Mouse (Mus musculus) midbrain, embryonic 12.5 days (tissue): ENCODE data around the gene Kpnb1. TPM values are rescaled to one million over a fixed set of nuclear protein-coding genes. Genes with fewer than 3 reads are reported as not detected.

Experiments used
- ATAC-seq: fragments of 200-750 bp; cut with Nextera tagmentation; 2 replicates; pipeline ENCODE4 v1.8.0; 2017; ENCODE audit warnings: low read depth, moderate TSS enrichment, moderate library complexity; ENCODE audit not compliant: low FRiP score
- H3K27ac ChIP-seq: fragments of 300-500 bp; sonication (generic); replicated peaks from 2 replicates; pipeline ENCODE4 v1.5.1; 2016; ENCODE audit warnings: mild to moderate bottlenecking
- H3K27me3 ChIP-seq: fragments of 300-500 bp; sonication (generic); 2 replicates; pipeline ENCODE4 v1.6.1; 2016; ENCODE audit warnings: mild to moderate bottlenecking
- H3K36me3 ChIP-seq: fragments of 300-500 bp; sonication (generic); 2 replicates; pipeline ENCODE4 v1.6.1; 2016
- H3K4me1 ChIP-seq: fragments of 300-500 bp; sonication (generic); 2 replicates; pipeline ENCODE4 v1.6.1; 2016
- H3K4me2 ChIP-seq: fragments of 300-500 bp; sonication (generic); replicated peaks from 2 replicates; pipeline ENCODE4 v1.6.1; 2016; ENCODE audit warnings: mild to moderate bottlenecking, moderate library complexity
- H3K4me3 ChIP-seq: fragments of 300-500 bp; sonication (generic); 2 replicates; pipeline ENCODE4 v1.5.1; 2016; ENCODE audit warnings: mild to moderate bottlenecking
- H3K9ac ChIP-seq: fragments of 300-500 bp; sonication (generic); replicated peaks from 2 replicates; pipeline ENCODE4 v1.6.1; 2016; ENCODE audit warnings: mild to moderate bottlenecking, moderate library complexity
- H3K9me3 ChIP-seq: fragments of 300-500 bp; sonication (generic); 2 replicates; pipeline ENCODE4 v1.6.1; 2016; ENCODE audit warnings: mild to moderate bottlenecking
- WGBS: fragments of 180-500 bp; shearing (Covaris S2); methylation state at CpG from one replicate; pipeline ENCODE4 v1.1.7; 2016; 5-methylcytosine and 5-hydroxymethylcytosine counted together
- polyA plus RNA-seq: library from polyadenylated mRNA; unstranded; fragments of >200 nt; fragmentation: Nextera tagmentation; extraction: Ambion mirVana; gene quantifications from 2 replicates; pipeline ENCODE4 v1.2.1, GENCODE M21; 2016

Kpnb1 gene
- 68.2 and 68.6 TPM in 2 replicates for polyA plus RNA-seq

- Histone ChIP-seq H3K4me2 (peak within 1 kb of the TSS; percentile 84), H3K9ac (peak within 1 kb of the TSS; percentile 91), H3K9me3 (no peaks in the 10 kb centered on the region), H3K27me3 (no peaks in the 10 kb centered on the region), H3K36me3 (peaks cover 30% of the 10 kb centered on the region), H3K4me3 (peak within 1 kb of the TSS; percentile 84), H3K4me1 (peaks cover 41% of the 10 kb centered on the region), H3K27ac (peak within 1 kb of the TSS; percentile 98)
- peak; percentile 98 for ATAC-seq
- under 1% methylated on average over 85 of the region's 101 CpGs for WGBS
These were observed at the start of gene Kpnb1 for GRCm38 (mm10) chr11:97187764-97188642. Kpnb1 (minus strand) TSS chr11:97187881.

DNA sequence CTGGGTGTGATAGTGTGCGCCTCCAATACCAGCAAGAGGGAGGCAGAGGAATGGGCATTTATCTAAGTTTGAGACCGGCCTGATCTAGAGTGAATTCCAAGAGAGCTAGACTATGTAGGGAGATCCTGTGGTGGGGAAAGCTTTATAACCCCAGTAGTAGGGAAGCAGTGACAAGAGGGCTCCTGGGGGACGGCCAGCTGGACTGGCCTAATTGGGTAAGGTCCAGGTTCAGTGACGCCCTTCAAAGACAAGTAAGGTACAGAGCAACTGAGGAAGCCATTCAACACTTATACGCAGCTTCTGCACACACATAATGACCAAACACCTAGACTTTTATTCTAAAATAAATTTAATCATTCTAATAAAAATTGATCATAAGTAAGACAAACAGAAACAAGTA, 44.8 kb upstream of the Kpnb1 start:
- WGBS, result 92% methylated on average over 5 of the region's 5 CpGs
- Histone ChIP-seq H3K9ac (no peak overlapping the region), H3K36me3 (peaks cover 73% of the 10 kb centered on the region), H3K27ac (no peak overlapping the region), H3K4me3 (no peak overlapping the region), H3K27me3 (no peaks in the 10 kb centered on the region), H3K9me3 (no peaks in the 10 kb centered on the region), H3K4me2 (no peak overlapping the region), H3K4me1 (no peaks in the 10 kb centered on the region)
- no peak for ATAC-seq

- H3K4me3 ChIP-seq, result no peak overlapping the region
- H3K27me3 ChIP-seq, result no peaks in the 10 kb centered on the region
- no peak for ATAC-seq
- H3K27ac ChIP-seq, result no peak overlapping the region
- H3K9ac ChIP-seq, result no peak overlapping the region
- H3K36me3 ChIP-seq, result peaks cover 80% of the 10 kb centered on the region
- WGBS, result 92% methylated on average over 2 of the region's 2 CpGs
- H3K4me2 ChIP-seq, result no peak overlapping the region
- H3K4me1 ChIP-seq, result no peaks in the 10 kb centered on the region
- H3K9me3 ChIP-seq, result no peaks in the 10 kb centered on the region
These were observed 41.7 kb upstream of the Kpnb1 start for GRCm38 (mm10) chr11:97229396-97229795.

- no peak overlapping the region for H3K9ac ChIP-seq
- H3K27me3 ChIP-seq, result no peaks in the 10 kb centered on the region
- WGBS, result 92% methylated on average over 7 of the region's 7 CpGs
- no peak for ATAC-seq
- H3K4me2 ChIP-seq, result no peak overlapping the region
- H3K9me3 ChIP-seq, result no peaks in the 10 kb centered on the region
- no peak overlapping the region for H3K4me3 ChIP-seq
- peaks cover 77% of the 10 kb centered on the region for H3K36me3 ChIP-seq
- no peak overlapping the region for H3K27ac ChIP-seq
- no peaks in the 10 kb centered on the region for H3K4me1 ChIP-seq
These were observed 41.3 kb upstream of the Kpnb1 start for GRCm38 (mm10) chr11:97228985-97229384.

DNA sequence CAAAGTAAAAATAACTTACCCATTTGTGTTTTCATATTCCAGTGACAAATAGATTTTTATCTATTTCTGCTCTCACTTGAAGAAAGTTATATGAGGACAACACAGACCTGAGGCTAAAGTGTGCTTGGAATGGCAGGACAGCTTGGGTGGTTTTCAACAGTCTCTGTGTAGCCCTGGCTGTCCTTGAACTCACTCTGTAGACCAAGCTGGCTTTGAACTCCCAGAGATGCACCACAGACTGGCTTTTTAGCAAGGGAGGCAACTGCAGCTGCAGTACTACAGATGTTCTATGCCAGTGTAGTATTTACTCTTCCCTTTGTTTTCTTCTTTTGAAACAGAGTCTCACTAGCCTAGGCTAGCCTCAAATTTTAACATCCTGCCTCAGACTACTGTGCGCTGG, 38.5 kb upstream of the Kpnb1 start:
- H3K4me3 ChIP-seq, result no peak overlapping the region
- H3K4me1 ChIP-seq, result no peaks in the 10 kb centered on the region; the same call in 1 of the 2 replicates
- WGBS, result 100% methylated on average over 1 of the region's 1 CpGs
- H3K4me2 ChIP-seq, result no peak overlapping the region
- H3K9ac ChIP-seq, result no peak overlapping the region
- H3K27ac ChIP-seq, result no peak overlapping the region
- no peaks in the 10 kb centered on the region for H3K9me3 ChIP-seq
- no peak for ATAC-seq
- peaks cover 80% of the 10 kb centered on the region for H3K36me3 ChIP-seq
- H3K27me3 ChIP-seq, result no peaks in the 10 kb centered on the region

GRCm38 (mm10) chr11:97223485-97223884, 35.8 kb upstream of the Kpnb1 start:
- no peak overlapping the region for H3K27ac ChIP-seq
- no peak overlapping the region for H3K9ac ChIP-seq
- 52% methylated on average over 3 of the region's 3 CpGs for WGBS
- H3K4me2 ChIP-seq, result no peak overlapping the region
- H3K27me3 ChIP-seq, result no peaks in the 10 kb centered on the region
- H3K4me1 ChIP-seq, result no peaks in the 10 kb centered on the region; the same call in 1 of the 2 replicates
- ATAC-seq, result no peak
- peaks cover 83% of the 10 kb centered on the region for H3K36me3 ChIP-seq
- no peak overlapping the region for H3K4me3 ChIP-seq
- no peaks in the 10 kb centered on the region for H3K9me3 ChIP-seq

DNA sequence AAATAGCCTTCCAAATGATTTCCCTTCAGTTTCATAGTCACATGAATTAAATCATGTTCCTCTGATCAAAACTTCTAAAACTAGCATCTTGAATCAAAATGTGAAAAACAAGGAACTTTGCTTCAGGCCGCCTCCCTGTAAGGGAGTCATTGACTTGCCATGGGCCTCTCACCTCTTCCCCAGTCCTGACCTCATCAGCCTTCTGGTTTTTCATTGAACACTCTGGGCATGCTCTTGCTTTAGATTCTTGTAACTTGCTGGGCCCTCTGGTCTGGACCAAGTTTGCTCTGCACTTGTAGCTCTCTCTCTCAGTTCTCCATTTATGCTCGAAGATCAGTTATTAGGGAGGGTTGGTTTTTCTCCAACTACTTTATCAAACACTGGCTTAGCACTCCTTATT, 33.9 kb upstream of the Kpnb1 start:
- Histone ChIP-seq H3K27me3 (no peaks in the 10 kb centered on the region), H3K4me1 (no peaks in the 10 kb centered on the region; the same call in 1 of the 2 replicates), H3K4me3 (no peak overlapping the region), H3K36me3 (peaks cover 83% of the 10 kb centered on the region), H3K27ac (no peak overlapping the region), H3K9me3 (no peaks in the 10 kb centered on the region), H3K4me2 (no peak overlapping the region), H3K9ac (no peak overlapping the region)
- no peak for ATAC-seq
- WGBS, result 96% methylated on average over 2 of the region's 2 CpGs

GRCm38 (mm10) chr11:97220211-97220610, 32.5 kb upstream of the Kpnb1 start:
- Histone ChIP-seq H3K4me2 (no peak overlapping the region), H3K36me3 (peaks cover 88% of the 10 kb centered on the region), H3K4me1 (no peaks in the 10 kb centered on the region; the same call in 1 of the 2 replicates), H3K4me3 (no peak overlapping the region), H3K9ac (no peak overlapping the region), H3K27me3 (no peaks in the 10 kb centered on the region), H3K9me3 (no peaks in the 10 kb centered on the region), H3K27ac (no peak overlapping the region)
- no peak for ATAC-seq
- 89% methylated on average over 3 of the region's 3 CpGs for WGBS

DNA sequence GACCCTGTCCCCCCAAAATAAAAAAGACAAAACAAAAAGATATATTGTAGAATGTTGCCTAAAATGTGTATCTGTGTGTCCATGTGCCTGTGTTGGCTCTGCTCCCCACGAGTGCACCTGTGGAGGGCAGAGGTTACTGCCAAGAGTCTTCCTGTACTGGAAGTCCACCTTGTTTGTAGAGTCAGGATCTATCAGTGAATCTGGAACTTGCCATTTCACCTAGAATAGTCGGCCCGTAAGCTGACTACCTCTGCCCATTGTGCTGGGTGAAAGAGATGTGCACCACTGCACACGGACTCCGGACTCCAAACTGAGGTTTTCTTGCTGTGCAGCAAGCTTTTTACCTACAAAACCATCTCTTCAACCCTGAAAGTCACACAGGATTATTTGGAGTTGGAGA, 26.7 kb upstream of the Kpnb1 start:
- Histone ChIP-seq H3K9me3 (no peaks in the 10 kb centered on the region), H3K4me1 (no peaks in the 10 kb centered on the region), H3K27ac (no peak overlapping the region), H3K27me3 (no peaks in the 10 kb centered on the region), H3K36me3 (peaks cover 93% of the 10 kb centered on the region), H3K4me2 (no peak overlapping the region), H3K9ac (no peak overlapping the region), H3K4me3 (no peak overlapping the region)
- ATAC-seq, result no peak
- WGBS, result 95% methylated on average over 5 of the region's 5 CpGs

DNA sequence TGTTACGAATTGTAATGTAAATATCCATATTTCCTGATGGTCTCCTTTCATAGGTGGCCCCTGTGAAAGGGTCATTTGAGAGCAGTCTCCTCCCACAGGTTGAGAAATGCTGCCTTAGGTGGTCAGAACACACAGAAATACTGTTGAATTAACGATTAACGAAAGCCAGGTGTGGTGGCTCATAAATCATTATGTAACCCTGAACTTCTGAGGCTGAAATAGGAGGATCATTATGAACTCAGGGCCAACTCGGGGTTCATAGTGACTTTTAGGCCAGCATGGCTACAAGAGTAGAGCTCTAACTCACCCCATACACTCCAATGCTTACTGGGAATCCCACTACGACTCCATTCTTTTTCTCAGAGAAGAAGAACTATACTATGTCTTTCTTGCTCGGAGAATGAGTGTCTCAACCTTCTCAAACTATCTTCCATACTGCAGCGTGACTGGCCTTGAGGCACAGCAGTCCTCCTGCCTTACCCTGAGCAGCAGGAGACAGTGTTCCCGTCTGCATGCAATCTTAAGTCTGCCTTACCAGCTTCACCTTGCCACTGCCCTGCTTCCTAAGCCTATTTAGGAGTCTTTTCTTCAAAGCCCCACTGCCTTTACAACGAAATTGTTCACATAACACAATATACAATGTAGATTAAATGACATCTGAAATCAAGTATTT, 23.2 kb upstream of the Kpnb1 start:
- no peak overlapping the region for H3K27ac ChIP-seq
- no peak overlapping the region for H3K4me2 ChIP-seq
- H3K4me1 ChIP-seq, result no peaks in the 10 kb centered on the region
- no peak for ATAC-seq
- H3K27me3 ChIP-seq, result no peaks in the 10 kb centered on the region
- no peak overlapping the region for H3K9ac ChIP-seq
- H3K9me3 ChIP-seq, result no peaks in the 10 kb centered on the region
- 90% methylated on average over 9 of the region's 9 CpGs for WGBS
- H3K36me3 ChIP-seq, result peaks cover 81% of the 10 kb centered on the region
- H3K4me3 ChIP-seq, result no peak overlapping the region

- no peak for ATAC-seq
- H3K27ac ChIP-seq, result no peak overlapping the region
These were observed 19.3 kb upstream of the Kpnb1 start for GRCm38 (mm10) chr11:97207011-97207422.

DNA sequence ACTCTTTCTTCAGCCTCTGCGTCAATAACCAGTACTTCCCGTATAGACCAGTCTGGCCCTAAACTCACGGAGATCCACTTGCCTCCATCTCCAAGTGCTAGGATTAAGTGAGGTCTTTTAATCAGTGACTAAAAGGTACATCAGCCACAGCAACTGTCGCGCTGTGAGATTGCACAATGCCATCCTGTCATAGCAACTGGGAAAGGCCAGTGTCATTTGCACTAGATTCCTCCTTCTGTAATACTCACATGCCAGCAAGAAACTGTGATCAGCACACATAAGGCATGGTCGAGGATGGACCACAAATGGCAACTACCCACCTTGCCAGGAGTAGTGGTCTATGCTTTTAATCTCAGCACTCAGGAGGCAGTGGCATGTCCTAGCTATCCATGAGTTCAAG, 11.8 kb upstream of the Kpnb1 start:
- no peak for ATAC-seq

More at GRCm38 (mm10) chr11:97207011-97207422, 19.3 kb upstream of the Kpnb1 start:
- no peaks in the 10 kb centered on the region for H3K4me1 ChIP-seq
- H3K4me3 ChIP-seq, result no peak overlapping the region
- no peak overlapping the region for H3K9ac ChIP-seq
- no peaks in the 10 kb centered on the region for H3K9me3 ChIP-seq
- no peak overlapping the region for H3K4me2 ChIP-seq
- no peaks in the 10 kb centered on the region for H3K27me3 ChIP-seq
- peaks cover 46% of the 10 kb centered on the region for H3K36me3 ChIP-seq
- WGBS, result 91% methylated on average over 8 of the region's 8 CpGs

More for the DNA sequence above, 11.8 kb upstream of the Kpnb1 start:
- H3K9me3 ChIP-seq, result no peaks in the 10 kb centered on the region
- no peak overlapping the region for H3K9ac ChIP-seq
- no peaks in the 10 kb centered on the region for H3K36me3 ChIP-seq
- H3K4me1 ChIP-seq, result no peaks in the 10 kb centered on the region
- H3K27me3 ChIP-seq, result no peaks in the 10 kb centered on the region
- H3K4me2 ChIP-seq, result no peak overlapping the region
- 88% methylated on average over 6 of the region's 6 CpGs for WGBS
- H3K27ac ChIP-seq, result no peak overlapping the region
- no peak overlapping the region for H3K4me3 ChIP-seq
